Mouse (Mus musculus) megakaryocyte, adult 5-6 weeks (primary cell): Measurements from ENCODE around the gene Rab5b. TPM values are rescaled to one million over a fixed set of nuclear protein-coding genes. Genes with fewer than 3 reads are reported as not detected.
A peak's percentile ranks its signal among the peaks of the same experiment; 100 is the strongest.

Experiments
- ATAC-seq: 2 replicates; pipeline ENCODE4 v1.8.0; 2016; ENCODE audit warnings: mild to moderate bottlenecking, inconsistent platforms; ENCODE audit not compliant: poor library complexity, severe bottlenecking
- total RNA-seq, 2 experiments: library from RNA; stranded (forward) in 1 of 2; stranded (reverse) in 1 of 2; fragments of 153-499, 151-499 nt in 1 of 2; fragments of 221-1000, 200-1000 nt in 1 of 2; gene quantifications; 2 replicates each; pipeline versions ENCODE4 v1.2.3 to v1.2.4; 2015 to 2017

The Rab5b gene
- total RNA-seq, 2 experiments from 2014 or later = 64.7 to 77.1 TPM

DNA sequence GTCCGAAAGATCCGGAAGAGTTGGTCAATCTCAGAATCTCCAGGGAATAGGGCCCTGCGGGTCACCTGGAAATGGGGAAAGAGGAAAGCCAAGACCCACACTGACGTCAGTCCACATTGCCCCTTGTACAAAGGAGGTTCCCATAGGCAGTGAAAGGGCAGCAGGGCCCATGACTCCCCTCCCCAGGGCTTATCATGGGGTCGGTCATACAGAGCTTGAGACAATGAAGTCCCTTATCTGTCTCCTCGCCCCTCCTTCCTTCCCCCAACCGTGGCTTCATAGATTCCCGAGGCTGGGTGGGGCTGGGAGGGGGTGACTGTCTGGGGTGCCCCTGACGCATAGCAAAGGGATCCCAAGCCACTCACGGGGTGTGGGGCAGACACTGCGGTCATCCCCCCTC, 3.5 kb upstream of the Rab5b start:
- ATAC-seq = no peak

GRCm38 (mm10) chr10:128699006-128699405, 2.9 kb upstream of the Rab5b start:
- ATAC-seq = no peak

- ATAC-seq = no peak
Observed at GRCm38 (mm10) chr10:128697072-128697725, 1.1 kb upstream of the Rab5b start.

GRCm38 (mm10) chr10:128695411-128695991, 563 bp downstream of the Rab5b start:
- ATAC-seq = peak; percentile 33

DNA sequence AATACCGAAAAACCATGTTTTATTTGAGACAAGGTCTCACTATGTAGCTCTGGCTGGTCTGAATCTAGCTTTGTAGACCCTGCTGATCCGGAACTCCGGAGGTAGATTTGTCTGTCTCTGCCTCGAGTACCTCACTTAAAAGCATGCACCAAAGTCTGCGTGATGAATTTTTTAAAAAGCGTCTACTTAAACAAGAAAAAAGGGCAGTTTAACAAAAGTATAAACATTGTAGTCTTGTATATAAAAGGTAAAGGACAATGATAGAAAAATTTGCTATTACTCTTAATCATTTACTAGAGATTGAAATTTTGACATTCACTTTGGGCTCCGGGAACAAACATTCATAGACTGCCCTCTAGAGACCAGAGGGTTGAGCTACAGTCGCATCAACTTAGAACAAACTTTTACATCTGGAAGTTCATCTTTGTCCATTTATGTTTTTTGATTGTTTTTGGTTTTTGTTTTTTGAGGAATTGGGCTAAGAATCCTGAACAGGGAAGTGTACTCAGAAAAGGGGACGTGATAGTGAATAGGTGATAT, 21.5 kb downstream of the Rab5b start:
- ATAC-seq = peak; percentile 58

- peak; percentile 85 for ATAC-seq
Observed at GRCm38 (mm10) chr10:128673763-128674468, 22.1 kb downstream of the Rab5b start, which contains the start of gene Suox. Gene Suox, minus strand, starts transcription at chr10:128674073.

DNA sequence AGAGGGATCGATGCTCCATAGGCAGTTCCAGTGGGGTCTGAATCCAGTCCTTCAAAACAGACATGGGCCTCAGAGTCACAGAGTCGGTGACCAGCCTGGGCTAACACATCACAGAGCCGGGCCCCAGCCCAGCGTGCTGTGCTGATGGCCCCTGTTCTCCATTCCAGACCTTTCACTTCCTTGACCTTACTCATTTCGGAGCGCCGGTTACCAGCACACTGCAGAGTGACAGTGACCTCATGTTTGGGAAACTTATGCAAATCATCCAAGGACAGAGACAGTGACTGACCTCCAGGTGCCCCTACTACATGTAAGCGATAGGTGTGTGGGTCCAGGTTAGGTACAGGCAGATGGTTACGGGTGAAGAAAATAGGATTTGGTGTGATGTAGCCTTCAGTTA, 24.9 kb downstream of the Rab5b start:
- no peak for ATAC-seq

DNA sequence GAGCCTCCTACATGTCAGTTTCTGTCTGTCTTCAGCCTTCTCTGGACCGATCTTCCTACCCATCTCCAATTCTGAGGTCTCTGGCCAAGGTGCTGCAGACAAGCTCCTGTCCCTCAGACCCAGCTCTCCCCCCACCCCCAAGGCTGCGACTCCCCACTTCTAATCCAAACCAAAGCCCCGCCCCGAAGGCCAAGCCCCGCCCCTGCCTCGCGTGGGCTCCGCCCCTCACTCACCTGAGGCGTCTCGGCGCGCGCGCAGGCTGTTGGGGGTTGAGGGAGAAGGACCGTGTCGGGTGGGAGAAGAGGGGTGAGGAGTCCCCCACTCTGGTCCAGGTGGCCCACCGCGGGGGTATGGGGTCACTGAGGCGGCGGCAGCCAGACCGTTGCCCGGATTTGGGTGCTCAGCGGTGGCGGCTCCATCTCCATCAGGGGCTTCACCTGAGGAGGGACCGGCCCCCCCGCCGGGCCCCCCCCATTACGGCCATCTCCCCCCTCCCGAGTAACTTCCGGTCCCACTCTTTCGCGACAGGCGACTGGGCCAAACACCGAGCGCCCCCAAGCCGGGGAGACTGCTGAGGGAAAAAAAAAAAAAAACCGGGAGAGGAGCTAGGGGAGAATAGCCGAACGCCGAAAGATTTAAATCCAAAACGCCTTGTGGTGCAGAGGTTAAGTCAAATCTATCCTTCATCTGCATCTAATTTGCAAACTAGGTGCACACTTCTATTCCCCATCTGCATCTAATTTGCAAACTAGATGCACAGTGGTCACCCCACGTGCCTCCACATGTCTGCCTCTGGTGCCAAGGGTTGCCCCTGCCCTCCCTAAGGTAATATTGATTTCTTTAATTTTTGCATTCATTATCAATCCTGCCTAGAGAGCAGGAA, 27.0 kb downstream of the Rab5b start:
- ATAC-seq = 0 out of 2 replicates have a peak, but pooled peaks have one; percentile 6

DNA sequence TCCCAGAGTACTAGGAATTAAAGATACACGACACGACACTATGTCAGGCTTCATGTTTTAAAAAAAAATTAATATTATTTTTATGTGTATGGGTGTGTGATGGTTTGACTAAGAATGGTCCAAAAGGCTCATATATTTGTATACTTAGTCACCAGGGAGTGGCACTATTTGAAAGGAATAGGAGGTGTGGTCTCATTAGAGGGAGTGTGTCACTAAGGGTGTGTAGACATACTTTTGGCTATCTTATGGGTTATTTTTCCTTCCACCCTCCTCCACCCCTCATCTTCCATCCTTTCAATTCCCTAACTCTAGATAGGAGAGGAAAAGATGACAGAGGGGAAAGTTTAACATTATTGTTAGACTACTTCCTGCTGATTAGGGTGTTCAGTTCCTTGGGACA, 30.3 kb downstream of the Rab5b start:
- ATAC-seq = no peak

GRCm38 (mm10) chr10:128665307-128665706, 30.8 kb downstream of the Rab5b start:
- ATAC-seq = no peak

- ATAC-seq = no peak
Observed at GRCm38 (mm10) chr10:128664808-128665207, 31.3 kb downstream of the Rab5b start.

- ATAC-seq = peak; percentile 41
Observed at GRCm38 (mm10) chr10:128663441-128664220, 32.4 kb downstream of the Rab5b start.

GRCm38 (mm10) chr10:128662465-128662864, 33.6 kb downstream of the Rab5b start:
- ATAC-seq = peak; percentile 36; the same call in 1 of the 2 replicates

- no peak for ATAC-seq
Observed at GRCm38 (mm10) chr10:128659490-128659889, 36.6 kb downstream of the Rab5b start.

DNA sequence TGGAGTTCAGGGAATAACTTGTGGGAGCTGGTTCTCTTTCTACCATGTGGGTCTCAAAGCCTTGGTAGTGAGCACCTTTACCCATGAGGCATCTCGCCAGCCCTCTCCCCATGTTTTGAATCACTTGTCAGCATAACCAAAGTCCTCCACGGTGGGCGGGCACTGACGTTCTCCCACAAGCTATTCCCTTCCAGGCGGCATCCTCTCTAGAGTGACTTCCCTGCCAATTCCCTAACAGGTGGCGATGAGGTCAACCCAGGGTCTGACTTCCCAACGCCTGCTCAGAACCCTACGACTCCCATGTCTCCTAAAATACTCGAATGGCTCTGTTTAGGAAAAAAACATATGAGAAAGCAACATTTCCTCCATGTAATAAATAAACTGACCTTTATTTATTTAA, 38.2 kb downstream of the Rab5b start:
- ATAC-seq = no peak

- ATAC-seq = no peak
Observed at GRCm38 (mm10) chr10:128656731-128657130, 39.3 kb downstream of the Rab5b start.

- no peak for ATAC-seq
Observed at GRCm38 (mm10) chr10:128655254-128655653, 40.8 kb downstream of the Rab5b start.

- no peak for ATAC-seq
Observed at GRCm38 (mm10) chr10:128653866-128654265, 42.2 kb downstream of the Rab5b start.

DNA sequence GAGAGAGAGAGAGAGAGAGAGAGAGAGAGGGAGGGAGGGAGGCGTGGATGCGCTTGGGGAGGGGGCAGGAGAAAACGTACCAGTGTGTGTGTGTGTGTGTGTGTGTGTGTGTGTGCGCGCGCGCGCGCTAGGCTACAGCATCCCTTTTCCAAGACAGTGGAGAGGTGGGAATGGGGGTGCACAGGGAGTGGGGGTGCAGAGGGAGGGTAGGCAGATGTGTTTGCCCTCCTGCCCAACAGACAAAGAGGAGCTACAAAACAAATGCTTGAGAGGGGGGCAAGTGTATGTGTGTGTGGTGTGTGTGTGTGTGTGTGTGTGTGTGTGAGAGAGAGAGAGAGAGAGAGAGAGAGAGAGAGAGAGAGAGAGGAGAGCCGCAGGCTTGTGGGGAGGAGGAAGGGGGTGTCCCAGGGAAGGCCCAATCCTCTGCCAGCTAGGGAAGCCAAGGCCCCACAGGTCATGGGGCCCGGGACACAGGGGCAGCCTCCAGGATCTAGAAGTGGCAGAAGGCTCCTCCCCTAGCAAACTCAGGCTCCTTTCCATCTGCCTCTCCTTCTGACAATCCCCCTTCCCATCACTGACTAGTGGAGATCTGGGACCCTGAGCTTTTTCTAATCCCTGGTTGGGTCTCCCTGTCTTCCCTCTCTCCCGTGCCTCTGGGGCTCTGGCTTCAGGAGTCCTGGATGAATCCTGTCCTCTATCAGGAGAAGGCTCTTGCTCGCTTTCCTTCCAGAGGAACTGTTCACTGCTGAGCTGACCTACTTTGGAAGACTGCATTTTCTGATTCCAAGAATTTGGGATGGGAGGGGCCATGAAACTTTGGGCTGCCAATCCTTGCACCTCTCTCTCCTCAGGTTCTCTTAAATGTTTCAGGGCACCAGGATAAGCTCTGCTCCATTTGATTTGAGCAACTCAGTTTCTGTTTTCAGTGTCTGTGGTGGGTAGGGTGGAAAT, 49.6 kb downstream of the Rab5b start:
- ATAC-seq = no peak
